Mouse (Mus musculus) hindbrain, embryonic 13.5 days (tissue): ENCODE results near the gene Fam71f2. TPM values are rescaled to one million over a fixed set of nuclear protein-coding genes. Genes with fewer than 3 reads are reported as not detected.

Source experiments
- ATAC-seq: fragments of 200-750 bp; cut with Nextera tagmentation; 2 replicates; pipeline ENCODE4 v1.8.0; 2017; ENCODE audit warnings: moderate TSS enrichment; ENCODE audit not compliant: low FRiP score
- H3K27ac ChIP-seq: fragments of 300-500 bp; sonication (generic); 2 replicates; pipeline ENCODE4 v1.5.1; 2015; ENCODE audit warnings: inconsistent platforms, mild to moderate bottlenecking, moderate library complexity
- H3K27me3 ChIP-seq: fragments of 300-500 bp; sonication (generic); 2 replicates; pipeline ENCODE4 v1.6.1; 2015; ENCODE audit warnings: mild to moderate bottlenecking, inconsistent platforms
- H3K36me3 ChIP-seq: fragments of 300-500 bp; sonication (generic); 2 replicates; pipeline ENCODE4 v1.6.1; 2015; ENCODE audit warnings: mild to moderate bottlenecking, inconsistent platforms
- H3K4me1 ChIP-seq: fragments of 300-500 bp; sonication (generic); replicated peaks from 2 replicates; pipeline ENCODE4 v1.6.1; 2015; ENCODE audit warnings: inconsistent platforms
- H3K4me2 ChIP-seq: fragments of 300-500 bp; sonication (generic); 2 replicates; pipeline ENCODE4 v1.6.1; 2015; ENCODE audit warnings: inconsistent platforms, mild to moderate bottlenecking, moderate library complexity
- H3K4me3 ChIP-seq: fragments of 300-500 bp; sonication (generic); 2 replicates; pipeline ENCODE4 v1.5.1; 2015; ENCODE audit warnings: mild to moderate bottlenecking, inconsistent platforms
- H3K9ac ChIP-seq: fragments of 300-500 bp; sonication (generic); 2 replicates; pipeline ENCODE4 v1.6.1; 2015; ENCODE audit warnings: mild to moderate bottlenecking, inconsistent platforms
- H3K9me3 ChIP-seq: fragments of 300-500 bp; sonication (generic); 2 replicates; pipeline ENCODE4 v1.6.1; 2016; ENCODE audit warnings: inconsistent platforms
- WGBS: fragments of 180-500 bp; shearing (Covaris S2); methylation state at CpG from one replicate; pipeline ENCODE4 v1.1.7; 2015; 5-methylcytosine and 5-hydroxymethylcytosine counted together
- polyA plus RNA-seq: library from polyadenylated mRNA; unstranded; fragments of >200 nt; fragmentation: Nextera tagmentation; extraction: Ambion mirVana; gene quantifications from 2 replicates; pipeline ENCODE4 v1.2.1, GENCODE M21; 2015

The Fam71f2 gene
- polyA plus RNA-seq, 1 experiment from 2014 or later: 0.53 TPM

- 63% methylated on average over 5 of the region's 5 CpGs for WGBS
- Histone ChIP-seq H3K27me3 (no peaks in the 10 kb centered on the region), H3K9me3 (no peaks in the 10 kb centered on the region), H3K36me3 (no peaks in the 10 kb centered on the region), H3K4me3 (no peak within 1 kb of the TSS), H3K27ac (no peak within 1 kb of the TSS), H3K4me1 (no peaks in the 10 kb centered on the region), H3K4me2 (no peak within 1 kb of the TSS), H3K9ac (no peak within 1 kb of the TSS)
- no peak for ATAC-seq
Measured at GRCm38 (mm10) chr6:29318879-29319278, 39.5 kb downstream of the Fam71f2 start, which contains the start of gene Fam71f1. Gene Fam71f1 (plus strand): TSS chr6:29319140.

GRCm38 (mm10) chr6:29321586-29321985 is 42.2 kb downstream of the Fam71f2 start:
- H3K27me3 ChIP-seq: no peaks in the 10 kb centered on the region
- no peaks in the 10 kb centered on the region for H3K36me3 ChIP-seq
- 83% methylated on average over 6 of the region's 6 CpGs for WGBS
- H3K9ac ChIP-seq: no peak overlapping the region
- no peak overlapping the region for H3K4me3 ChIP-seq
- no peak overlapping the region for H3K27ac ChIP-seq
- H3K4me1 ChIP-seq: no peaks in the 10 kb centered on the region
- no peak for ATAC-seq
- no peak overlapping the region for H3K4me2 ChIP-seq
- no peaks in the 10 kb centered on the region for H3K9me3 ChIP-seq

GRCm38 (mm10) chr6:29322147-29322546 is 42.8 kb downstream of the Fam71f2 start:
- Histone ChIP-seq H3K9me3 (no peaks in the 10 kb centered on the region), H3K4me3 (no peak overlapping the region), H3K4me1 (no peaks in the 10 kb centered on the region), H3K36me3 (no peaks in the 10 kb centered on the region), H3K9ac (no peak overlapping the region), H3K27ac (no peak overlapping the region), H3K27me3 (no peaks in the 10 kb centered on the region), H3K4me2 (no peak overlapping the region)
- 93% methylated on average over 7 of the region's 7 CpGs for WGBS
- no peak for ATAC-seq

GRCm38 (mm10) chr6:29322735-29323134 is 43.3 kb downstream of the Fam71f2 start:
- Histone ChIP-seq H3K27me3 (no peaks in the 10 kb centered on the region), H3K36me3 (no peaks in the 10 kb centered on the region), H3K9me3 (no peaks in the 10 kb centered on the region), H3K27ac (no peak overlapping the region), H3K4me3 (no peak overlapping the region), H3K9ac (no peak overlapping the region), H3K4me2 (no peak overlapping the region), H3K4me1 (no peaks in the 10 kb centered on the region)
- no peak for ATAC-seq
- WGBS: 81% methylated on average over 4 of the region's 4 CpGs

- no peak overlapping the region for H3K9ac ChIP-seq
- no peak for ATAC-seq
- H3K27me3 ChIP-seq: no peaks in the 10 kb centered on the region
- no peak overlapping the region for H3K27ac ChIP-seq
- H3K36me3 ChIP-seq: no peaks in the 10 kb centered on the region
- no peak overlapping the region for H3K4me2 ChIP-seq
- 93% methylated on average over 9 of the region's 9 CpGs for WGBS
- H3K9me3 ChIP-seq: no peaks in the 10 kb centered on the region
- no peak overlapping the region for H3K4me3 ChIP-seq
- no peaks in the 10 kb centered on the region for H3K4me1 ChIP-seq
Measured at GRCm38 (mm10) chr6:29326961-29327360, 47.6 kb downstream of the Fam71f2 start.

GRCm38 (mm10) chr6:29329514-29329913 is 50.1 kb downstream of the Fam71f2 start:
- Histone ChIP-seq H3K27ac (no peak overlapping the region), H3K4me2 (no peak overlapping the region), H3K27me3 (no peaks in the 10 kb centered on the region), H3K9ac (no peak overlapping the region), H3K9me3 (no peaks in the 10 kb centered on the region), H3K4me1 (no peaks in the 10 kb centered on the region), H3K36me3 (no peaks in the 10 kb centered on the region), H3K4me3 (no peak overlapping the region)
- WGBS: 81% methylated on average over 4 of the region's 4 CpGs
- ATAC-seq: no peak

Other genes with a start within 250 kb of the Fam71f2 start
- not detected in 2 replicates for gene Lep, start 219.4 kb upstream of the Fam71f2 start, polyA plus RNA-seq
- 41.2 and 41.5 TPM in 2 replicates for gene Rbm28, start 114.6 kb upstream of the Fam71f2 start, polyA plus RNA-seq
- 4.7 and 4.8 TPM in 2 replicates for gene Prrt4, start 100.0 kb upstream of the Fam71f2 start, polyA plus RNA-seq
- 58.1 and 65.5 TPM in 2 replicates for gene Impdh1, start 63.2 kb upstream of the Fam71f2 start, polyA plus RNA-seq
- 31.8 and 36.6 TPM in 2 replicates for gene Hilpda, start 7.1 kb upstream of the Fam71f2 start, polyA plus RNA-seq
- not detected in 2 replicates for gene Fam71f1, start 39.5 kb downstream of the Fam71f2 start, polyA plus RNA-seq
- 164 and 168 TPM in 2 replicates for gene Calu, start 68.5 kb downstream of the Fam71f2 start, polyA plus RNA-seq
- 0.26 and 0.32 TPM in 2 replicates for gene Opn1sw, start 108.9 kb downstream of the Fam71f2 start, polyA plus RNA-seq
- gene Ccdc136, start 116.7 kb downstream of the Fam71f2 start, polyA plus RNA-seq: 38.3 and 46.1 TPM in 2 replicates
- 5.0 and 5.8 TPM in 2 replicates for gene Flnc, start 153.7 kb downstream of the Fam71f2 start, polyA plus RNA-seq
- 337 and 340 TPM in 2 replicates for gene Atp6v1f, start 188.1 kb downstream of the Fam71f2 start, polyA plus RNA-seq
- gene Atp6v1fnb, start 191.8 kb downstream of the Fam71f2 start, polyA plus RNA-seq: 0.57 and 1.0 TPM in 2 replicates
- 20.1 and 20.5 TPM in 2 replicates for gene Kcp, start 228.4 kb downstream of the Fam71f2 start, polyA plus RNA-seq
- 2.1 and 2.7 TPM in 2 replicates for gene Irf5, start 247.0 kb downstream of the Fam71f2 start, polyA plus RNA-seq